Mouse (Mus musculus): ENCODE measurements around the gene Plin4. TPM values are rescaled to one million over a fixed set of nuclear protein-coding genes. Genes with fewer than 3 reads are reported as not detected.

Gene Plin4
- 1.8 and 2.7 TPM in 2 replicates for polyA plus RNA-seq (2012; rRNA removed)

GRCm38 (mm10) chr17:56109219-56110051, at the start of gene Plin4:
Gene Plin4 (minus strand): TSS chr17:56109803.

DNA sequence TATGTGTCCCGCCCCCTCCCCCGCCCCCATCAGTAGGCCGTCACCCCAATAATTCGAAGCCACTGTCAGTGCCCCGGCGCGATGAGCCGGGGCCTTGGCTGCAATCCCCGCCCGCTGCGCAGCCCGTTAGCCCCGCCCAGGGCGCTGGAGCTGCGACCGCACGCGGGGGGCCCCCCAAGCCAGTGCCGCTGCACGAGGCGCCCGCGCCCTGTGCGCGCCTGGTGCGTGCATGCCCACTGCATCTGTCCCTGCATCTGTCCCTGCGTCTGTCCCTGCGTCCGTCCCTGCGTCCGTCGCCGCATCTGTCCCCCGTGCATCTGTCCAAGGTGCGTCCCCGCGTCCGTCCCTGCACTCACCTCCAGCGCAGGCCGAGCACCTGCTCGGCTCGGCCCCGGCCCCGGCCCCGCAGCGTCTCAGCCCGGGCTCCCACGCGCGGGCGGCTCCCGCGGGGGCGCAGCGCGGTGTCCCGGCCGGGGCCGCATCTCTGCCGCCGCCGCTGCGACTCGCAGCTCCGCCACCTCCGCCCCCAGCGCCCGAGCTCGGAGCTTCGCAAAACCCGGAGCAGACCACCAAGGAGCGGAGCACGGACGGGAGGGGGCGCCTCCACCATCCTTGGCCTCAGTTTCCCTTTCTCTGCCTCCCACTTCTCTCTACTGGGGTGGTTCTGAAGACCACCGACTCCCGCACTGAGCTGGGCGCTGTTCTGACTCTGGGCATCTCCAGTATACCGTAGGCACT, 30.4 kb upstream of the Plin4 start, which contains the start of gene Sema6b:
Sema6b (minus strand) TSS at position 486 of the 738 bp plus-strand sequence.

DNA sequence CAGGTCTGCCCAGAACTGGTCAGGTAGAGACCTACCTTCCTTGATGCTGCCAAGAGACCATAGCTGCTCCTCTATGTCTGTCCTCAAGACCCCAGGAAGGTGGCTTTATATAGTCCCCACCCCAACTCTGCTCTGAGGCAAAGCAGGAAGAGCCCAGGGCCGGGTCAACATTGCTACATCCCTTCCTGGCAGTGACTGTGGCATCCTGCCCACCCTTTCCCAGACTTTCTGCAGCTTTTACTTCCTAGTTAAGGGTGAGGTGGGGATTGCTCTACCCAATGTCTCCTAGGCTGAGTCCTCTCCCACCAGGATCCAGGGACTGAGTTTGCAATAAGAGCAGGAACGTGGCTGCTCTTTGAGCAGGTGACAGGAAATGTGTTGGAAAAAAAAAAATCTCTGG, 12.2 kb upstream of the Plin4 start, which contains the start of gene Lrg1:
Lrg1 (minus strand) TSS at position 176 of the 400 bp plus-strand sequence.

DNA sequence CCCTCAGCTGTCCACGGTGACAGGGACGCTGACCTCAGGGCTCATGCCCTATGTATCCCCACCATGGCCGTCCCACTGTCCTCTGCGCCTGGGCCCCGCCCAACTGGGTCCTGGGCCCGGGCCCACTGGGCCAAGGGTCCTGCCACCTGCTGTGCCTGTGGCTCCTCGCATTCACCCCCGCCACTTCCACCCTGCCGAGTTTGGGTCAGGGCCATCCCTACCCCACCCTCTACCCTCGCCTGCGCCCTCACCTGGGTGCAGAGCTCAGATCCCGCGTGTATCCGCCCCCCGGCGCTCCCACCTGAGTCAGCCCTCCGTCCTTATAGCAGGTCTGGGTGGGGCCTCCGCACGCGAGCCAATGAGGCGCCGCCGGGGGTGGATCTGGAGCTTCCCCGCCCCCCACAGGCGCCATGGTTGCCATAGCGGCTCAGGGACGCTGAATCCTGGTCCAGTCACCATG, 7.7 kb upstream of the Plin4 start, which contains the start of gene Plin5:
Plin5 (minus strand) TSS at position 346 of the 460 bp plus-strand sequence.

GRCm38 (mm10) chr17:56078880-56079795, 30.5 kb downstream of the Plin4 start, which contains the start of gene Hdgfl2:
Gene Hdgfl2 (plus strand): TSS chr17:56079634.

DNA sequence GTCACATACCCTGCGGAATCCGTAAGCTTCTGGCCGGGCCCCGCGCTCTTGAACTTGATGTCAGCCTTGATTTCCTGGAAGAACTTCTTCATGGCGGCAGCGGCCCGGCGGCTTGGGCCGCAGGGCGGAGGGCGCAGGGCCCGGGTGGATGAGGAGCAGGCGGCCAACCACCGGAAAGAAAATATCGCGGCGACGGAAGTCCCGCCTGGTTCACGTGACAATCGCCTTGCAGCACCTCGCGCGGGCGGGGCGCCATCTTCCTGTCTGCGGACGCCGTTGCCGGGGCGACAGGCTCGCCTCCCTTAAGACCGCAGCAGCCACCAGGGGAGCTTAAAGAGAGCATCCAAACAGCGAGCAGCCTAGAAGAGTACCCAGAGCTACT, 34.8 kb downstream of the Plin4 start, which contains the start of gene Ubxn6:
Ubxn6 (minus strand) TSS at position 202 of the 382 bp plus-strand sequence.

Other genes with a start within 250 kb of the Plin4 start
- 0.96 and 1.3 TPM in 2 replicates for gene Zfp119a, start 230.9 kb downstream of the Plin4 start, polyA plus RNA-seq (2012; rRNA removed)
- gene Zfp959, start 217.7 kb downstream of the Plin4 start, polyA plus RNA-seq (2012; rRNA removed) = 2.8 and 3.5 TPM in 2 replicates
- 1.1 and 1.5 TPM in 2 replicates for gene Zfp119b, start 160.3 kb downstream of the Plin4 start, polyA plus RNA-seq (2012; rRNA removed)
- gene Ebi3, start 157.2 kb downstream of the Plin4 start, polyA plus RNA-seq (2012; rRNA removed) = 9.9 and 13.9 TPM in 2 replicates
- 4.5 and 5.0 TPM in 2 replicates for gene Yju2, start 150.7 kb downstream of the Plin4 start, polyA plus RNA-seq (2012; rRNA removed)
- 0.44 and 0.54 TPM in 2 replicates for gene Shd, start 139.3 kb downstream of the Plin4 start, polyA plus RNA-seq (2012; rRNA removed)
- gene Fsd1, start 123.3 kb downstream of the Plin4 start, polyA plus RNA-seq (2012; rRNA removed) = 0.07 and 0.12 TPM in 2 replicates
- gene Stap2, start 104.2 kb downstream of the Plin4 start, polyA plus RNA-seq (2012; rRNA removed) = 15.6 and 16.5 TPM in 2 replicates
- gene Mpnd, start 104.1 kb downstream of the Plin4 start, polyA plus RNA-seq (2012; rRNA removed) = 28.4 and 34.8 TPM in 2 replicates
- 36.6 and 39.4 TPM in 2 replicates for gene Sh3gl1, start 73.2 kb downstream of the Plin4 start, polyA plus RNA-seq (2012; rRNA removed)
- gene Chaf1a, start 69.4 kb downstream of the Plin4 start, polyA plus RNA-seq (2012; rRNA removed) = 6.3 and 6.8 TPM in 2 replicates
- gene Ubxn6, start 34.8 kb downstream of the Plin4 start, polyA plus RNA-seq (2012; rRNA removed) = 16.2 and 18.5 TPM in 2 replicates
- gene Hdgfl2, start 30.2 kb downstream of the Plin4 start, polyA plus RNA-seq (2012; rRNA removed) = 21.8 and 24.8 TPM in 2 replicates
- gene Plin5, start 7.8 kb upstream of the Plin4 start, polyA plus RNA-seq (2012; rRNA removed) = 30.3 and 41.4 TPM in 2 replicates
- 27.0 and 30.1 TPM in 2 replicates for gene Lrg1, start 12.2 kb upstream of the Plin4 start, polyA plus RNA-seq (2012; rRNA removed)
- 3.1 and 4.3 TPM in 2 replicates for gene Sema6b, start 30.5 kb upstream of the Plin4 start, polyA plus RNA-seq (2012; rRNA removed)
- gene Tnfaip8l1, start 52.7 kb upstream of the Plin4 start, polyA plus RNA-seq (2012; rRNA removed) = 2.3 and 2.7 TPM in 2 replicates
- gene Mydgf, start 74.1 kb upstream of the Plin4 start, polyA plus RNA-seq (2012; rRNA removed) = 55.4 and 56.7 TPM in 2 replicates
- gene Dpp9, start 109.1 kb upstream of the Plin4 start, polyA plus RNA-seq (2012; rRNA removed) = 16.5 and 19.1 TPM in 2 replicates
- gene Fem1a, start 147.0 kb upstream of the Plin4 start, polyA plus RNA-seq (2012; rRNA removed) = 5.1 and 5.5 TPM in 2 replicates
- 6.8 and 8.0 TPM in 2 replicates for gene Ticam1, start 167.0 kb upstream of the Plin4 start, polyA plus RNA-seq (2012; rRNA removed)
- gene Plin3, start 183.1 kb upstream of the Plin4 start, polyA plus RNA-seq (2012; rRNA removed) = 13.8 and 16.0 TPM in 2 replicates
- not detected in 2 replicates for gene Arrdc5, start 190.5 kb upstream of the Plin4 start, polyA plus RNA-seq (2012; rRNA removed)
- 33.6 and 34.3 TPM in 2 replicates for gene Uhrf1, start 193.5 kb upstream of the Plin4 start, polyA plus RNA-seq (2012; rRNA removed)
- 5.8 and 6.7 TPM in 2 replicates for gene Kdm4b, start 216.3 kb upstream of the Plin4 start, polyA plus RNA-seq (2012; rRNA removed)